Mouse (Mus musculus) heart, postnatal 0 days (tissue): ENCODE measurements around the gene Lin7b. TPM values are rescaled to one million over a fixed set of nuclear protein-coding genes. Genes with fewer than 3 reads are reported as not detected.
A peak's percentile ranks its signal among the peaks of the same experiment; 100 is the strongest.

Source experiments
- ATAC-seq: fragments of 200-750 bp; cut with Nextera tagmentation; 2 replicates; pipeline ENCODE4 v1.8.0; 2017; ENCODE audit warnings: low read depth, moderate number of reproducible peaks, moderate library complexity; ENCODE audit not compliant: insufficient read depth
- DNase-seq: peaks from one replicate; pipeline ENCODE4 v3.0.0-alpha.2; 2016; ENCODE audit warnings: low spot score
- H3K27ac ChIP-seq: fragments of 300-500 bp; sonication (generic); 2 replicates; pipeline ENCODE4 v1.5.1; 2014; ENCODE audit warnings: low read depth, mild to moderate bottlenecking
- H3K27me3 ChIP-seq: fragments of 300-500 bp; sonication (generic); 2 replicates; pipeline ENCODE4 v1.6.1; 2014; ENCODE audit warnings: low read length, mixed read lengths; ENCODE audit not compliant: control insufficient read depth, insufficient read depth
- H3K36me3 ChIP-seq: fragments of 300-500 bp; sonication (generic); replicated peaks from 2 replicates; pipeline ENCODE4 v1.6.1; 2014; ENCODE audit warnings: low read length, mixed read lengths; ENCODE audit not compliant: control insufficient read depth, insufficient read depth
- H3K4me1 ChIP-seq: fragments of 300-500 bp; sonication (generic); 2 replicates; pipeline ENCODE4 v1.6.1; 2014; ENCODE audit warnings: antibody characterized with exemption; ENCODE audit not compliant: control insufficient read depth, insufficient read depth
- H3K4me2 ChIP-seq: fragments of 300-500 bp; sonication (generic); 2 replicates; pipeline ENCODE4 v1.6.1; 2014; ENCODE audit warnings: low read depth, mild to moderate bottlenecking, low read length, moderate library complexity
- H3K4me3 ChIP-seq: fragments of 300-500 bp; sonication (generic); 2 replicates; pipeline ENCODE4 v1.5.1; 2014; ENCODE audit warnings: low read depth, low read length
- H3K9ac ChIP-seq: fragments of 300-500 bp; sonication (generic); replicated peaks from 2 replicates; pipeline ENCODE4 v1.6.1; 2014; ENCODE audit warnings: low read depth, low read length, mixed read lengths
- H3K9me3 ChIP-seq: fragments of 300-500 bp; sonication (generic); replicated peaks from 2 replicates; pipeline ENCODE4 v1.6.1; 2016; ENCODE audit warnings: low read length; ENCODE audit not compliant: control insufficient read depth
- CTCF ChIP-seq: IDR thresholded peaks from 2 replicates; pipeline ENCODE4 v1.5.1; 2016; ENCODE audit warnings: antibody characterized with exemption, control low read depth, low read depth
- EP300 ChIP-seq: IDR thresholded peaks from 2 replicates; pipeline ENCODE4 v1.6.1; 2016; ENCODE audit warnings: antibody characterized with exemption, low read depth
- WGBS: fragments of 180-500 bp; shearing (Covaris S2); extraction: QIAGEN DNeasy Blood & Tissue Kit; methylation state at CpG from one replicate; pipeline ENCODE4 v1.1.7; 2014; 5-methylcytosine and 5-hydroxymethylcytosine counted together
- polyA plus RNA-seq: library from polyadenylated mRNA; unstranded; fragments of >200 nt; fragmentation: Nextera tagmentation; extraction: Ambion mirVana; gene quantifications from 2 replicates; pipeline ENCODE4 v1.2.1, GENCODE M21; 2015
- total RNA-seq: library from RNA; depleted of rRNA; stranded (reverse); fragments of >200 nt; gene quantifications from 2 replicates; pipeline ENCODE4 v1.2.3, GENCODE M21; 2014; ENCODE audit warnings: low replicate concordance

The Lin7b gene
- total and polyA plus RNA-seq, 2 experiments from 2014 or later: 0.46 to 2.3 TPM

DNA sequence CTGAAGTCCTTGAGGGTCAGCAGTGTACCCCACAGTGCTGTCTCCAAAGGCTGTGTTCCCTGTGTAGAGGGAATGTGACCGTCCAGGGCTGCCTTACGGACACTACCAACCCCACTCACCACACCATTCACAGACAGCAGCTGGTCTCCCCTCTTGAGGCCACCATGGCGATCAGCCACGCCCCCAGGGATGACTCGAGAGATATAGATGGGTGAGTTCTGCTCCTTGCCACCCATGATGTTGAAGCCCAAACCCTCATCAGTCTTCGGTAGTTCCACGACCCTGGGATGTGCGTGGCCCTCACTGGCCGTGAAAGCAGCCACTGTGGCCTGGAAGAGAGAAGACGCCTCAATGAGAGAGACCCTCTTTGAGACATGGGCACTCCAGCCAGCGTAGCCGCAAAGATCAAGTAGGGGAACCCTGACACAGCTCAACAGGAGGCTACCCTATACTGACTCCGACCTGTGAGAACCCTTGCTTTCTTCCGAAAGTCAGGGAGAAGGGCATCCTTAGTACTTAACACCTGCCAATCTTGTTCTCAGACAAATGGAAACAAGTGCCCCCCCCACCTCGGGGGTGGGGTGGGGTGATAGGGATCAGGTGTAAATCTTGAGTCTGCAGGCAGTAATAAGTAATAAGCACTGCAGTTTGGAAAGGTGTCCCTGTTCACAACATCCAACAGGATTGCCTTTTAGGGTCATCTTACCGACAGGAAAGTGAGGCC is 1.2 kb downstream of the Lin7b start:
- H3K4me2 ChIP-seq: 0 out of 2 replicates have a peak overlapping the region, but pooled peaks have one; percentile 88
- peaks cover 27% of the 10 kb centered on the region for H3K4me1 ChIP-seq
- no peak overlapping the region for H3K27ac ChIP-seq
- DNase-seq (no peak), ATAC-seq (no peak)
- H3K36me3 ChIP-seq: peaks cover 18% of the 10 kb centered on the region
- H3K9me3 ChIP-seq: no peaks in the 10 kb centered on the region
- peaks cover 42% of the 10 kb centered on the region for H3K27me3 ChIP-seq
- TF ChIP-seq EP300 (no peak), CTCF (no peak)
- H3K9ac ChIP-seq: no peak overlapping the region
- 77% methylated on average over 16 of the region's 16 CpGs for WGBS
- H3K4me3 ChIP-seq: no peak overlapping the region

DNA sequence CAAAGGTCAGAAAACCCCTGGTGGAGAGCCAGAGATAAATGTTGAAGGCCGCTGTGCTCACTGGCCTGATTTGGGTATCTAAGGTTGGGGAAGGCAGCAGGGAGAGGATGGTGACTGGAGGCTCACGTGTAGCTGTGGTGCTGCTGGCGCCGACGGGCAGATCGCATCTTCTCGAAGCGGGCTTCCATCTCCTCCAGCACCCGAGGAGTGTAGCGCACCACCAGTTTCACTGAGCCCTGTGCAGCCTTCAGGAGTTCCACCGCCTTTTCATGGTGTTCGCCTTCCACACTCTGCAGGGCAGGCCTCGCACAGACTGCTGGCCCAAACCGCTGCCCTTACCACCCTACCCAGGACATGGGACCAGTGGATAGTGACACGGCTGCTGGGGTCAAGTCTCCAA is 2.2 kb downstream of the Lin7b start:
- WGBS: 87% methylated on average over 15 of the region's 15 CpGs
- no peak overlapping the region for H3K4me2 ChIP-seq
- peaks cover 8% of the 10 kb centered on the region; the same call in 1 of the 2 replicates for H3K36me3 ChIP-seq
- TF ChIP-seq EP300 (no peak), CTCF (no peak)
- no peak overlapping the region for H3K9ac ChIP-seq
- H3K9me3 ChIP-seq: no peaks in the 10 kb centered on the region
- DNase-seq (no peak), ATAC-seq (no peak)
- H3K4me1 ChIP-seq: peaks cover 27% of the 10 kb centered on the region
- peaks cover 52% of the 10 kb centered on the region for H3K27me3 ChIP-seq
- H3K27ac ChIP-seq: no peak overlapping the region
- no peak overlapping the region for H3K4me3 ChIP-seq

DNA sequence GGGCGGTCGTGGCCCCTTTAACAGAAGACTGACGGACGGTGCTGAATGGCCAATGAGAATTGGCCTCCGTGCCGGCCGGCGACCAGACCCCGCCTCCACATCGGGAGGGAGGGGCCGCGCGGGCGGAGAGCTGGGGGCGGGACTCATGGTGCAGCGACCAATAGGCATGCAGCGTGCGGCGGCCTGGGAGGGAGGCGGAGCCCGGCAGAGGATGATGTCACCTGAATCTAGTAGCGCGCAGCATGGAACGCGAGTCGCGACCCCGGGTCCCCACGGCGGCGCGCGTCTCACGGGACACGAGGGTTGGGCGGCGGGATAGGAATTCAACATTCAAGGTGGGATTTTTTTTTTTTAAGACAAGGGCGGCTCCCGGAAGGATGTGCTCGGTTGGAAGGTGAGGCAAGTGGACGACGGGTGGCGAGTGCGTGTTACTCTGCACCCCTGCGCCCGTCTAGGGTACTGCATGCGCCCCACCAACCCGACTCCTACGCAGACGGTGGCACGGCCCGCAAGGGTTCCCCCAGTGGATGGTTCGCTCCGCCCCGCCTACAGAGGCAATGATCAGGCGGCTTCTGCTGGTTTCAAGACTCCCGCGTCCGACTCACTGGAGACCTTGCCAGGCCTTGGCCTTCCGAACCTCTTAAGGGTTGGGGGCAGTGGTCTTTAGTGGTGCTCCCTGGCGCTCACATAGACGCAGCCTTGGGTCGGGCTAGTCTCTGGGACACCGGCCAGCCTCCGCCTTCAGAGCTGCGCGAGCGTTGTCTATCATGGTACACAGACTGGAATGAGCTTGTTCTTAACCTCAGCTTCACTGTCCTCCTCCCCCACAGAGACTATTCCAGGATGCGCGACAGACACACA is 3.1 kb downstream of the Lin7b start:
- Histone ChIP-seq H3K4me1 (peaks cover 27% of the 10 kb centered on the region), H3K36me3 (no peaks in the 10 kb centered on the region), H3K27me3 (peaks cover 62% of the 10 kb centered on the region), H3K4me2 (peak overlapping the region; percentile 97), H3K27ac (peak overlapping the region; percentile 37; the same call in 1 of the 2 replicates), H3K4me3 (peak overlapping the region; percentile 57), H3K9ac (peak overlapping the region; percentile 38), H3K9me3 (no peaks in the 10 kb centered on the region)
- under 1% methylated on average over 69 of the region's 70 CpGs for WGBS
- DNase-seq (peak; percentile 95), ATAC-seq (peak; percentile 93)
- TF ChIP-seq EP300: no peak
- peak; percentile 50 for TF ChIP-seq CTCF

DNA sequence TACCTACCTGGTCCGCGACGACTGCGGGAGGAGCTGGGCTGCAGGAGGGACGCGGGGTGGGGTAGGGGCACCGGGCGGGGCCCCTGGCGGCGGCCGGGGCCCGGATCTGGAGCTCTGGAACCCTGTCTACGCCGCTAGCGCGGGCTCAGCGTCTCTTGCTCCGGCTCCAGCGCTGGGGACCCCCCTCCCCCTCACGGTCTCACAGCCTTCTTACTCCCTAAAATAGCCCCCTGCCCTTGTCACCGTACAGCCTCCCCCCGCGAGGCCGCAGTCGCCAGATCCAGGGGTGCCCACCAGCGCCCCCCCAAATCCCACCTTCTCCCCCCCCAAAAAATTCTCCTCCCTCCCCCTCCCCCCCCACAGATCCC is 3.7 kb downstream of the Lin7b start, which contains the start of gene Ppfia3:
TSS of gene Ppfia3 (minus strand) at position 368 of the 368 bp plus-strand sequence.
- Histone ChIP-seq H3K4me1 (peaks cover 30% of the 10 kb centered on the region), H3K9me3 (no peaks in the 10 kb centered on the region), H3K4me2 (peak within 1 kb of the TSS; percentile 97), H3K27me3 (peaks cover 68% of the 10 kb centered on the region), H3K4me3 (peak within 1 kb of the TSS; percentile 57), H3K36me3 (no peaks in the 10 kb centered on the region), H3K9ac (peak within 1 kb of the TSS; percentile 38), H3K27ac (peak within 1 kb of the TSS; percentile 37; the same call in 1 of the 2 replicates)
- TF ChIP-seq CTCF (no peak), EP300 (no peak)
- ATAC-seq (no peak), DNase-seq (no peak)
- WGBS: 2% methylated on average over 17 of the region's 26 CpGs

DNA sequence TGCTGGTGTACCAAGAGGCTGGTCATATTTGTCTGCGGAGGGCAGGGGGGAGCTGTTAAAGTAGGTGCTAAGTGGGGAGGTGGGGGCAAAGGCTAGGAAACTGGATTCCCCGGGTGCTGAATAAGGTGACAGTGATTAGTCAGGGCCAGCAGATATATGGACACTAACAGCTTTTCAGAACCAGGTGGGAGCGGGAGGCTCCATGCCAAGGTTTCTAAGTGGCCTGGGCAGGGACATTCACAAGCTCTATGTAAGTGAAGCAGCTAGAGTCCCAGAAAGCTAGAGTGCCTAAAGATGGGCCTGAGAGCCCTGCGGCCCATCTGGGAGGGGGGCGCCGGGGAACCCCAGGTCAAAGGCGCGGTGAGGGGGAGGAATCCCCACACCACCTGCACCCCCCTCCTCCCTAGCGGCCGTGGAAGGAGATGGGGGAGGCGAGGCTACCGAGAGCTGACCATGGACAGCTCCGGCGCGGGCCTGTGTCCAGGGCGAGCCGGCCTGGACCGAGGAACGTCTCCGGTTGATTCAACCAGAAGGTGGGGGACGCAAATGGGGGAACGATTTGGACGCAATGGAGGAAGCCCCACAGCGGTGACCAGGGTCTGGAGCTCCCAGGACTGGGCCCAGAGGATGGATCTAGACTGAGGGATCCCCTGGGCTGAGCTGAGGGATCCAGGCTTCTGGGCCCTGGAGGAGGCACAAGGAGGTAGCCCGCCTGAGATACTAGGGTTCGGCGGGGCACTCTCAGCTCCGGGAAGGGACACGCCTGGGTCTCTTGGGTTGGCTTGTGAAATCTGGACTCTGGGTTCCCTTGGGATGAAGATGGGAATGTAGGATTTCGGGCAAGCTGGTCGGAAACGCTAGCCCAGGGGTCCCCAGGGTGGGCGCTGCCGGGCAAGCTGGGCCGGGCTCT is 4.4 kb downstream of the Lin7b start:
- DNase-seq (peak; percentile 30), ATAC-seq (no peak)
- TF ChIP-seq EP300 (no peak), CTCF (0 out of 2 replicates have a peak, but pooled peaks have one; percentile 10)
- Histone ChIP-seq H3K27me3 (peaks cover 74% of the 10 kb centered on the region), H3K9ac (peak overlapping the region; percentile 38), H3K4me1 (peaks cover 32% of the 10 kb centered on the region), H3K4me3 (peak overlapping the region; percentile 57), H3K4me2 (peak overlapping the region; percentile 97), H3K36me3 (no peaks in the 10 kb centered on the region), H3K27ac (no peak overlapping the region), H3K9me3 (no peaks in the 10 kb centered on the region)
- WGBS: 6% methylated on average over 35 of the region's 35 CpGs
